Mouse (Mus musculus): ENCODE measurements at regions not wholly inside any gene's neighbourhood (a gene's known extent, or its start where the extent isn't known, plus 50 kb on each side); places are given as distances from the start of the nearest gene placed in this dataset.

DNA sequence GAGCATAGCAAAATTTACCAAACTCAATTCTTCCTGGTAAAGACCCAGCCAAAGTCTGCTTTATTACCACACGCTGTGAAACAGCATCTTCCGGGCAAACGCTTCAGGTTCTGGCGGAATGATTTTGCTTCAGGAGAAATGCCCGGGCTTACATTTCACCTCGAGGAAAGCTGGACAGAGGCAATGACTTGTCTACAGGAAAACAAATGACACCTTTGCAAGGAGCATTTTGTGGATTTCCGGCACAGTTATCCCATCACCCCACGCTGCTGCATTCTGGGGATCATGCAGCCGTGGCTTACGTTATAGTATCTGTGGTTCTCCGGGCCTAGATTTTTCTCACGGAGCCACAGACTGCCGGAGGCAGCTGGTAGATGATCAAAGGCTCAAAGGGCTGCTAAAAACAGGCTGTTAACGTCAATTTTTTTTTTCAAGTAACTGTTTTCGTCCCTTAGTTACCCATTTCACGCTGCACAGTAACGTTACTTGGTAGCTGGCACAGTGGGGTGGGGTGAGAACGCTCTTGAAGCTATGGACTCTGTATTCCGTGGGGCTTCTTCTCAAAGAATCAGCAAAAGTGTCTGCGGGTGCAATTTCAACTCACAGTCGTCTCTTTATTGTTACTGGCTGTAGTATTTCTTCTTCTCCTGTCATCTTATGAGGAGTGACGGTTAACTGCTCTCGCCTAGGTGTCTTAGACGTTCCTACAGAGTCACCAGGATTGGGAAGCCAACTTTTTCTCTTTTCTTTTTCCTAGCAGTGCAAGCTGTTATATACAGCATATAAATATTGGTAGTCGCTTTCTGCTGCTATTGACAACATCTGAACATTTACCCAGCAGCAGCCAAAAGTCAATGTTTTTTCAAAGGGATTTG, 132.6 kb upstream of the Frg1 start:
- H3K36me3 ChIP-seq (replicated peaks in 1 of 2; ENCODE audit: control insufficient read depth in 1 of 2, insufficient read depth in 1 of 2, low read length in 1 of 2) = no peaks in the 10 kb centered on the region
- H3K27me3 ChIP-seq (replicated peaks) = no peaks in the 10 kb centered on the region
- no peak overlapping the region for H3K9ac ChIP-seq (ENCODE audit: insufficient read depth, low read depth)
- dilution Hi-C loops (cut with MboI; ENCODE audit: extremely low pct_ligation_motif_present, extremely low pct_unique_long_range_greater_than_20kb, low sequenced_read_pairs) (no loop called here), in situ Hi-C loops (cut with MboI; ENCODE audit: low pct_ligation_motif_present, low pct_unique_long_range_greater_than_20kb, low sequenced_read_pairs) (no loop called here)
- H3K27ac ChIP-seq (ENCODE audit: insufficient read depth, low read depth) = no peak overlapping the region
- no peak overlapping the region for H3K4me3 ChIP-seq (replicated peaks in 1 of 3; ENCODE audit: low read depth in 2 of 3, low read length in 2 of 3, poor library complexity in 1 of 3)
- no peaks in the 10 kb centered on the region for H3K9me3 ChIP-seq (replicated peaks; ENCODE audit: low read length)
- H3K4me1 ChIP-seq (ENCODE audit: control insufficient read depth in 1 of 2, insufficient read depth in 2 of 2) = no peaks in the 10 kb centered on the region
- no peak for DNase-seq (ENCODE audit: extremely low read depth)
- TF ChIP-seq ZNF384 (IDR thresholded peaks at IDR 0.05; ENCODE audit: low read depth, low read length) (no peak), JUND (conservative IDR thresholded peaks at IDR 0.05; ENCODE audit: low read depth, low read length) (no peak), ELF1 (IDR thresholded peaks at IDR 0.05; ENCODE audit: low read depth, low read length) (no peak), USF1 (IDR thresholded peaks at IDR 0.05; ENCODE audit: low read depth, low read length) (no peak), MXI1 (IDR thresholded peaks at IDR 0.05; ENCODE audit: low read depth, low read length) (no peak), SIN3A (IDR thresholded peaks at IDR 0.05; ENCODE audit: low read length) (no peak), HCFC1 (IDR thresholded peaks at IDR 0.05; ENCODE audit: low read depth, low read length) (no peak), SMC3 (IDR thresholded peaks at IDR 0.05; ENCODE audit: low read depth, low read length) (no peak), POLR2A (IDR thresholded peaks at IDR 0.05; ENCODE audit: low read depth, low read length) (no peak), MAX (IDR thresholded peaks at IDR 0.05; ENCODE audit: low read length) (no peak), CHD2 (IDR thresholded peaks at IDR 0.05; ENCODE audit: low read length) (no peak), CHD1 (IDR thresholded peaks at IDR 0.05; ENCODE audit: low read depth, low read length) (no peak), IRF4 (IDR thresholded peaks at IDR 0.05; ENCODE audit: low read depth, low read length) (no peak), MEF2A (IDR thresholded peaks at IDR 0.05; ENCODE audit: borderline replicate concordance, low read depth, low read length) (no peak), POLR2AphosphoS2 (IDR thresholded peaks at IDR 0.05; ENCODE audit: low read depth, low read length) (no peak), BHLHE40 (IDR thresholded peaks at IDR 0.05; ENCODE audit: low read depth, low read length) (no peak)
- no peaks in the 10 kb centered on the region for H3K79me2 ChIP-seq (replicated peaks; ENCODE audit: control insufficient read depth, extremely low read depth, insufficient read depth, poor library complexity, severe bottlenecking)
- H3K4me2 ChIP-seq (ENCODE audit: insufficient read depth, low read depth, poor library complexity, severe bottlenecking) = no peak overlapping the region

DNA sequence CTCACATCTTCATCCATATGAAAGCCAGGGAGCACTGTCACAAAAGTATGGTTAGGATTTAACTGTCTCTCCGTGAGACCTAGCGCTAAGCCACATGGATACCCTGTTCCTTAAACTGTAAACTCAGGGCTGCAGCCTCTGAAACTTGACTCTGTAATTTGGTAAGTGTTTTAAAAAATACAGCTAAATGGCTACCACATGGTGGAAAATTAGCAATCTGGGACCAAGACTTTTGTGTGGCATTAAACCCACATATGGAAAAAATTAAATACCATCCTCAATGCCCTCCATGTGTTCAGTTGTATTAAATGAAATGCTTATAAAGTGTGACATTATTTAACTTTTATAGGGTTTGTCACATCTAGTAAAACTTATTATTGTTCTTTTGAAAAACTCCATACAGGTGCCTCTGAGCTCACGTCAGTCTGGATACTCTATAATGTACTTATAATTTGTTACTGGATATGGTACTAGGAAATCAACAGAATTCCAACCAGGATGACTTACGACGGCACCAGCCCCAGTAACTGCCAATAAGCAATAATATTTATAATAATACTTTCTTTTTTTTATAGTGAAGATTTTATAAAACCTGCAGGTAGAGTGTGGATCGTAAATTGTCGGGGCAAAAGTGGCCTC, 131.0 kb upstream of the Frg1 start:
- Histone ChIP-seq H3K4me3 (replicated peaks in 1 of 3; ENCODE audit: low read depth in 2 of 3, low read length in 2 of 3, poor library complexity in 1 of 3) (no peak overlapping the region), H3K4me1 (ENCODE audit: control insufficient read depth in 1 of 2, insufficient read depth in 2 of 2) (no peaks in the 10 kb centered on the region), H3K4me2 (ENCODE audit: insufficient read depth, low read depth, poor library complexity, severe bottlenecking) (no peak overlapping the region), H3K9ac (ENCODE audit: insufficient read depth, low read depth) (no peak overlapping the region), H3K27ac (ENCODE audit: insufficient read depth, low read depth) (no peak overlapping the region), H3K27me3 (replicated peaks) (no peaks in the 10 kb centered on the region), H3K9me3 (replicated peaks; ENCODE audit: low read length) (no peaks in the 10 kb centered on the region), H3K79me2 (replicated peaks; ENCODE audit: control insufficient read depth, extremely low read depth, insufficient read depth, poor library complexity, severe bottlenecking) (no peaks in the 10 kb centered on the region), H3K36me3 (replicated peaks in 1 of 2; ENCODE audit: control insufficient read depth in 1 of 2, insufficient read depth in 1 of 2, low read length in 1 of 2) (no peaks in the 10 kb centered on the region)
- in situ Hi-C loops (cut with MboI; ENCODE audit: low pct_ligation_motif_present, low pct_unique_long_range_greater_than_20kb, low sequenced_read_pairs) (no loop called here), dilution Hi-C loops (cut with MboI; ENCODE audit: extremely low pct_ligation_motif_present, extremely low pct_unique_long_range_greater_than_20kb, low sequenced_read_pairs) (no loop called here)
- TF ChIP-seq MAFK (IDR thresholded peaks at IDR 0.05; ENCODE audit: insufficient replicate concordance, low read length) (no peak), ELF1 (IDR thresholded peaks at IDR 0.05; ENCODE audit: low read depth, low read length) (no peak), MYC (IDR thresholded peaks at IDR 0.05; ENCODE audit: low read depth, low read length) (no peak), MAX (IDR thresholded peaks at IDR 0.05; ENCODE audit: low read length) (no peak), GABPA (IDR thresholded peaks at IDR 0.05; ENCODE audit: insufficient replicate concordance, low read depth, low read length) (no peak), BHLHE40 (IDR thresholded peaks at IDR 0.05; ENCODE audit: low read depth, low read length) (no peak), TBP (conservative IDR thresholded peaks at IDR 0.05; ENCODE audit: low read depth, low read length) (no peak), SIN3A (IDR thresholded peaks at IDR 0.05; ENCODE audit: low read length) (no peak), CTCF (conservative IDR thresholded peaks at IDR 0.05 in 1 of 2, IDR thresholded peaks at IDR 0.05 in 1 of 2; ENCODE audit: low read depth in 2 of 2, low read length in 2 of 2) (no peak), KAT2A (IDR thresholded peaks at IDR 0.05; ENCODE audit: insufficient replicate concordance, low read length) (no peak), IRF4 (IDR thresholded peaks at IDR 0.05; ENCODE audit: low read depth, low read length) (no peak), JUN (IDR thresholded peaks at IDR 0.05; ENCODE audit: insufficient read depth, low read depth, low read length) (no peak), USF1 (IDR thresholded peaks at IDR 0.05; ENCODE audit: low read depth, low read length) (no peak), POLR2A (IDR thresholded peaks at IDR 0.05; ENCODE audit: low read depth, low read length) (no peak), MXI1 (IDR thresholded peaks at IDR 0.05; ENCODE audit: low read depth, low read length) (no peak), MAZ (IDR thresholded peaks at IDR 0.05; ENCODE audit: low read depth, low read length) (no peak), ZC3H11A (IDR thresholded peaks at IDR 0.05; ENCODE audit: low read depth, low read length) (no peak)
- DNase-seq (ENCODE audit: extremely low read depth) = no peak

Measured in CH12.LX (cell line).